Mouse (Mus musculus): ENCODE data around the gene 3110009E18Rik. TPM values are rescaled to one million over a fixed set of nuclear protein-coding genes. Genes with fewer than 3 reads are reported as not detected.

Gene 3110009E18Rik
- polyA plus RNA-seq, 1 experiment from 2014 or later, result 19.4 TPM

DNA sequence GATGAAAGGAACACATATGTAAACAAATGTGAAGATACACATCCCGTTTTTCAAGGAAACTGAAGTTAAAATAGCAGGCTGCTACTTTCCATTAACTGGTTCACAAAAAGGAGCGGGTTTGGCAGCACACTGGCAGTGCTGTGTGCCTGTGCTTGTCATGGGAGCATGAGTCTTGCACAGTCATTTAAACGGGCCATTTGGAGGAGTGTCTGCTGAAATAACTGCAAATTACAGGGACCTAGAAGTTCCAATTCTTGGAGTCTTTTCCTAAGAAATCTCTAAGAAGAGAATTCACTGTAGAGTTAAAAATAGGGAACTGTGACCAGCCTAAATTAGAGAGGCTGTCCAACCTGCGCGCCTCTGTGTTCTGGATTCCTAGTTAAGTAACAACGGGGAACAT is 70.0 kb downstream of the 3110009E18Rik start:
- no peak overlapping the region for H3K9ac ChIP-seq (ENCODE audit: low read length)
- H3K4me2 ChIP-seq (ENCODE audit: low read depth), result no peak overlapping the region
- H3K27ac ChIP-seq (ENCODE audit: low read depth, low read length), result no peak overlapping the region
- no peaks in the 10 kb centered on the region for H3K9me3 ChIP-seq (ENCODE audit: control insufficient read depth, low read length)
- H3K36me3 ChIP-seq (ENCODE audit: control insufficient read depth, insufficient read depth, low read length), result no peaks in the 10 kb centered on the region
- ATAC-seq (ENCODE audit: insufficient read depth, low FRiP score, low TSS enrichment) (no peak), DNase-seq (ENCODE audit: low spot score) (no peak)
- no peaks in the 10 kb centered on the region for H3K27me3 ChIP-seq (ENCODE audit: control insufficient read depth, insufficient read depth, low read length)
- 89% methylated on average over 6 of the region's 6 CpGs for WGBS
- H3K4me3 ChIP-seq (ENCODE audit: low read depth, low read length), result no peak overlapping the region
- no peaks in the 10 kb centered on the region for H3K4me1 ChIP-seq (ENCODE audit: control insufficient read depth, insufficient read depth, low read length)

DNA sequence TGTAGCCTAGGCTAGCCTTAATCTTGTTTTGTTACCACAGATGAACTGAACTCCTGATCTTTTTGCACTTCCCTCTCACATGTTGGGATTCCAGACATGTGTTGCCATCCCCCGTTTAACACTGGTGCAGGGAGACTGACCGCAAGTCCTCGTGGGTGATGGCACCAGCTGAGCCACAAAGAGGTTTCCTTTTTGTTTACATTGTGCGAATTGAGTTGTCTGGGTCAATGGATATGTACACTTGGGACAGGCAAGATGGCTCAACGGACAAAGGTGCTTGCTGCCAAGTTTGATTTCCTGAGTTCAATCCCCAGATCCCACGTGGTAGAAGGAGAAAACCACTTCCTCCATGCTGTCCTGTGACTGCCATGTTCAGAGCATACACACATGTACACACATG is 71.3 kb downstream of the 3110009E18Rik start:
- ATAC-seq (ENCODE audit: insufficient read depth, low FRiP score, low TSS enrichment) (no peak), DNase-seq (ENCODE audit: low spot score) (no peak)
- Histone ChIP-seq H3K4me1 (ENCODE audit: control insufficient read depth, insufficient read depth, low read length) (no peaks in the 10 kb centered on the region), H3K27me3 (ENCODE audit: control insufficient read depth, insufficient read depth, low read length) (no peaks in the 10 kb centered on the region), H3K9me3 (ENCODE audit: control insufficient read depth, low read length) (no peaks in the 10 kb centered on the region), H3K4me2 (ENCODE audit: low read depth) (no peak overlapping the region), H3K4me3 (ENCODE audit: low read depth, low read length) (no peak overlapping the region), H3K9ac (ENCODE audit: low read length) (no peak overlapping the region), H3K36me3 (ENCODE audit: control insufficient read depth, insufficient read depth, low read length) (no peaks in the 10 kb centered on the region), H3K27ac (ENCODE audit: low read depth, low read length) (no peak overlapping the region)
- WGBS, result 78% methylated on average over 6 of the region's 6 CpGs

GRCm38 (mm10) chr1:120193586-120193985 is 72.6 kb downstream of the 3110009E18Rik start:
- no peak for ATAC-seq (ENCODE audit: insufficient read depth, low FRiP score, low TSS enrichment)

GRCm38 (mm10) chr1:120195947-120196346 is 75.0 kb downstream of the 3110009E18Rik start:
- Histone ChIP-seq H3K36me3 (ENCODE audit: control insufficient read depth, insufficient read depth, low read length) (no peaks in the 10 kb centered on the region), H3K4me3 (ENCODE audit: low read depth, low read length) (no peak overlapping the region), H3K9ac (ENCODE audit: low read length) (no peak overlapping the region), H3K9me3 (ENCODE audit: control insufficient read depth, low read length) (no peaks in the 10 kb centered on the region), H3K4me1 (ENCODE audit: control insufficient read depth, insufficient read depth, low read length) (no peaks in the 10 kb centered on the region), H3K27me3 (ENCODE audit: control insufficient read depth, insufficient read depth, low read length) (no peaks in the 10 kb centered on the region), H3K27ac (ENCODE audit: low read depth, low read length) (no peak overlapping the region), H3K4me2 (ENCODE audit: low read depth) (no peak overlapping the region)
- WGBS, result 45% methylated on average over 5 of the region's 5 CpGs
- DNase-seq (ENCODE audit: low spot score) (no peak), ATAC-seq (ENCODE audit: insufficient read depth, low FRiP score, low TSS enrichment) (no peak)

More at GRCm38 (mm10) chr1:120193586-120193985, 72.6 kb downstream of the 3110009E18Rik start:
- no peak overlapping the region for H3K4me3 ChIP-seq (ENCODE audit: low read depth, low read length)
- no peak overlapping the region for H3K4me2 ChIP-seq (ENCODE audit: low read depth)
- H3K4me1 ChIP-seq (ENCODE audit: control insufficient read depth, insufficient read depth, low read length), result no peaks in the 10 kb centered on the region
- H3K9me3 ChIP-seq (ENCODE audit: control insufficient read depth, low read length), result no peaks in the 10 kb centered on the region
- DNase-seq (ENCODE audit: low spot score), result no peak
- H3K27me3 ChIP-seq (ENCODE audit: control insufficient read depth, insufficient read depth, low read length), result no peaks in the 10 kb centered on the region
- 92% methylated on average over 10 of the region's 10 CpGs for WGBS
- H3K9ac ChIP-seq (ENCODE audit: low read length), result no peak overlapping the region
- H3K36me3 ChIP-seq (ENCODE audit: control insufficient read depth, insufficient read depth, low read length), result no peaks in the 10 kb centered on the region
- H3K27ac ChIP-seq (ENCODE audit: low read depth, low read length), result no peak overlapping the region

DNA sequence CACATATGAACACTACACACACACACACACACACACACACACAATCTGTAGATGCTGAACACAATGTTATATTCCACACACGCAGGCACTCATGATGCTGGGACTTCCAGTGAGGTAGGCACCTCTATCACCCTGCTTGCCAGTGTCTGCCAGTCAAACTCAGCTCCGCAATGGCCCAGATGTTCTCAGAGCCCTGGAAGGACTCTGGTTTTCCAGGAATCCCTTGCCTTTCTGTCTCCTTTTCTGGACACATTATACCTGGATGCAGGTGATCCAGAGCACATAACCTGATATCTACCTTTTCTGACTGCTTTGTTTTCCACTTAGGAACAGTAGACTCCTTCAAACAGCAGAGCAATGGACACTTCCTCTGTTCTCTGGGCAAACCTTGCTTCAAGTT is 75.7 kb downstream of the 3110009E18Rik start:
- ATAC-seq (ENCODE audit: insufficient read depth, low FRiP score, low TSS enrichment) (no peak), DNase-seq (ENCODE audit: low spot score) (no peak)
- Histone ChIP-seq H3K4me1 (ENCODE audit: control insufficient read depth, insufficient read depth, low read length) (no peaks in the 10 kb centered on the region), H3K4me2 (ENCODE audit: low read depth) (no peak overlapping the region), H3K9me3 (ENCODE audit: control insufficient read depth, low read length) (no peaks in the 10 kb centered on the region), H3K9ac (ENCODE audit: low read length) (no peak overlapping the region), H3K36me3 (ENCODE audit: control insufficient read depth, insufficient read depth, low read length) (no peaks in the 10 kb centered on the region), H3K4me3 (ENCODE audit: low read depth, low read length) (no peak overlapping the region), H3K27ac (ENCODE audit: low read depth, low read length) (no peak overlapping the region), H3K27me3 (ENCODE audit: control insufficient read depth, insufficient read depth, low read length) (no peaks in the 10 kb centered on the region)
- 88% methylated on average over 2 of the region's 2 CpGs for WGBS

DNA sequence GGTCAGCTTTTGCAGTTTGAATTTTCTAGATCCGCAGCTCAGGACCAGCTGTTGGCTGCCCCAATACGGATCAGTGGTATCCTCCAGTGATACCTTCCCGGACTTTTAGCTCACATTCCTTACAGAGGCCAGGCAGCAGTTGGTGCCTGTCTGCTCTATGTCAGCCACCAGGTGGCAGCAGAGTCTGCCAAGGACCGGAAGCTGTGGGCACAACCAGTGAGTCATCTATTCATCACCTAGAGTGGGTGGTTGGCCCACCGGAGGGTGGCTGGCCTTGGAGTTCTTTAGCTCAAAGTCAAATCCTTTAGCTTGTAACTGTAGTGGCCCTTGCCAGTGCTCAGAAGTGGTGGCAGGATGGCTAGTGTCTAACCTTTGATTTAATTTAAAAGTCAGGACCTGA is 76.2 kb downstream of the 3110009E18Rik start:
- peak; percentile 69; the same call in 1 of the 2 replicates for ATAC-seq (ENCODE audit: insufficient read depth, low FRiP score, low TSS enrichment)
- H3K27ac ChIP-seq (ENCODE audit: low read depth, low read length), result no peak overlapping the region
- no peak overlapping the region for H3K4me2 ChIP-seq (ENCODE audit: low read depth)
- H3K27me3 ChIP-seq (ENCODE audit: control insufficient read depth, insufficient read depth, low read length), result no peaks in the 10 kb centered on the region
- WGBS, result 25% methylated on average over 5 of the region's 5 CpGs
- H3K4me1 ChIP-seq (ENCODE audit: control insufficient read depth, insufficient read depth, low read length), result no peaks in the 10 kb centered on the region
- H3K9ac ChIP-seq (ENCODE audit: low read length), result no peak overlapping the region
- H3K9me3 ChIP-seq (ENCODE audit: control insufficient read depth, low read length), result no peaks in the 10 kb centered on the region
- H3K4me3 ChIP-seq (ENCODE audit: low read depth, low read length), result no peak overlapping the region
- DNase-seq (ENCODE audit: low spot score), result peak; percentile 73
- H3K36me3 ChIP-seq (ENCODE audit: control insufficient read depth, insufficient read depth, low read length), result no peaks in the 10 kb centered on the region

GRCm38 (mm10) chr1:120198151-120198550 is 77.2 kb downstream of the 3110009E18Rik start:
- WGBS, result 51% methylated on average over 3 of the region's 3 CpGs
- Histone ChIP-seq H3K27ac (ENCODE audit: low read depth, low read length) (no peak overlapping the region), H3K4me1 (ENCODE audit: control insufficient read depth, insufficient read depth, low read length) (no peaks in the 10 kb centered on the region), H3K4me2 (ENCODE audit: low read depth) (no peak overlapping the region), H3K9me3 (ENCODE audit: control insufficient read depth, low read length) (no peaks in the 10 kb centered on the region), H3K4me3 (ENCODE audit: low read depth, low read length) (no peak overlapping the region), H3K9ac (ENCODE audit: low read length) (no peak overlapping the region), H3K36me3 (ENCODE audit: control insufficient read depth, insufficient read depth, low read length) (no peaks in the 10 kb centered on the region), H3K27me3 (ENCODE audit: control insufficient read depth, insufficient read depth, low read length) (no peaks in the 10 kb centered on the region)
- no peak for ATAC-seq (ENCODE audit: insufficient read depth, low FRiP score, low TSS enrichment)
- DNase-seq (ENCODE audit: low spot score), result no peak

- Histone ChIP-seq H3K27me3 (ENCODE audit: control insufficient read depth, insufficient read depth, low read length) (no peaks in the 10 kb centered on the region), H3K9me3 (ENCODE audit: control insufficient read depth, low read length) (no peaks in the 10 kb centered on the region), H3K4me1 (ENCODE audit: control insufficient read depth, insufficient read depth, low read length) (no peaks in the 10 kb centered on the region), H3K36me3 (ENCODE audit: control insufficient read depth, insufficient read depth, low read length) (no peaks in the 10 kb centered on the region), H3K9ac (ENCODE audit: low read length) (no peak overlapping the region), H3K27ac (ENCODE audit: low read depth, low read length) (no peak overlapping the region), H3K4me2 (ENCODE audit: low read depth) (no peak overlapping the region), H3K4me3 (ENCODE audit: low read depth, low read length) (no peak overlapping the region)
- ATAC-seq (ENCODE audit: insufficient read depth, low FRiP score, low TSS enrichment) (no peak), DNase-seq (ENCODE audit: low spot score) (no peak)
- 85% methylated on average over 4 of the region's 4 CpGs for WGBS
These were observed 78.0 kb downstream of the 3110009E18Rik start for GRCm38 (mm10) chr1:120198942-120199341.

DNA sequence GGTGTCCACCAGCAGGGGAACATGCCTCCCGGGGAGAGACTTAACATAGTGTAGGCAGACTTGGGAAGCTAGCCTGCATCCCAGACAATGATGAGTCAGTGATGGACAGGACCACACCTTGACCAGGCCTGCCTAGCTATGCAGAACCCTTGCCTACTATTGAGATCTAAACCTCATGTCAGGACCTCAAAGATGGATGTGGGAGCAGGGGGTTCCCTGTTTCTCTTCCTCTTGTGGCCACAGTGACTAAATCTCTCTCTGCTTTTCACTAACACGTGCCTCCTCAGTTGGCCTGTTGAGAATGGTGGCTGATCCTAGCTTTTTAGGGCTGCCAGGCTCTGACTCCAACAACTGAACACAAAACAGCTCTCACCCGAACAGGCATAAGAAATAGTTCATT is 81.6 kb downstream of the 3110009E18Rik start:
- Histone ChIP-seq H3K4me1 (ENCODE audit: control insufficient read depth, insufficient read depth, low read length) (no peaks in the 10 kb centered on the region), H3K4me3 (ENCODE audit: low read depth, low read length) (no peak overlapping the region), H3K9me3 (ENCODE audit: control insufficient read depth, low read length) (no peaks in the 10 kb centered on the region), H3K4me2 (ENCODE audit: low read depth) (no peak overlapping the region), H3K9ac (ENCODE audit: low read length) (no peak overlapping the region), H3K27me3 (ENCODE audit: control insufficient read depth, insufficient read depth, low read length) (no peaks in the 10 kb centered on the region), H3K36me3 (ENCODE audit: control insufficient read depth, insufficient read depth, low read length) (no peaks in the 10 kb centered on the region), H3K27ac (ENCODE audit: low read depth, low read length) (no peak overlapping the region)
- ATAC-seq (ENCODE audit: insufficient read depth, low FRiP score, low TSS enrichment), result no peak
- WGBS, result 70% methylated on average over 3 of the region's 3 CpGs
- DNase-seq (ENCODE audit: low spot score), result no peak

Data from neural tube, embryonic 11.5 days (tissue).